14 mouse cellular contexts compared by ENCODE assay signal in the genomic region with DNA sequence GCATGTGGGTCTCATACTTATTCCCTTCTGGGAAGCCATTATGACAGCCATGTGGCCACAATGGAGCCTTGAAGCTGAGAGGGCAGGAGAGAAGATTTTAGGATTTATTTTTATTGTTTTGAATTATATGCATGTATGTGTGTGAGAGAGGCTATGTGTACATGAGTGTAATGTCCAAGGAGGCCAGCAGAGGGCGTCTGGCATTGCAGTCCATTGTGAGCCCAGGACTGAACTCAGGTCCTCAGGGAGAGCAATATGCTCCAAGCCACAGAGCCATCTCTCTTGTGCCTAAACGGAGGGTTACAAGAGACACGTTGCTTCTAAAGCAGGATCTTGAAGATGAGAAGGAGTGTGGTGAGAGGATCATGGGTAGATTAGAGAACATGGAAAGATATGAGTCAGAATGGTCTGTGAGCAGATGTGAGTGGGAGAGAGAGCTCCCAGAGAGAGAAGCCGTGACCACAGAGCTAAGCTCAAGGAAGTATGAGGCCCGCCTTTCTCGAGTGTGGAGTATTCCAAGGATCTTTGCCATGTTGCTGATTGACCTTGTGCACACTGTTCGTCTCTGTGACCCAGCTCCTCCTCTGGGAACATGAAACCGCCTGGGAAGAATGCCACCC.
A peak's percentile ranks its signal among the peaks of the same experiment; 100 is the strongest.
DNase-seq lines count a peak whose midpoint lies in the region; ATAC-seq and TF ChIP-seq lines count a peak whose summit lies in the region.
"Had no signal": no experiment of that assay in that cellular context is flagged by ENCODE, and none has a peak within 500 bp of the region (broad histone marks: within the 10 kb centered on the region; RNA-seq: fewer than 3 reads in every experiment).

No protein-coding gene starts in this region.

- TF ChIP-seq CTCF in forebrain, postnatal 0 days (IDR thresholded peaks at IDR 0.05; ENCODE audit: low read depth), result peak; percentile 48
- peak; percentile 61 for TF ChIP-seq CTCF in E14TG2a.4 (conservative IDR thresholded peaks at IDR 0.05; ENCODE audit: low read length)

- ATAC-seq in forebrain, postnatal 0 days, result no peak
- no peak for ATAC-seq in forebrain, embryonic 14.5 days

- H3K9me3 ChIP-seq in forebrain, postnatal 0 days (ENCODE audit: low read length), result no peaks in the 10 kb centered on the region
- no peaks in the 10 kb centered on the region for H3K9me3 ChIP-seq in forebrain, embryonic 14.5 days (replicated peaks; ENCODE audit: control insufficient read depth, low read length)
- H3K9me3 ChIP-seq in E14TG2a.4 (ENCODE audit: low read length), result no peaks in the 10 kb centered on the region
- H3K9me3 ChIP-seq: hindbrain, embryonic 13.5 days; lung, embryonic 15.5 days; midbrain, embryonic 12.5 days; neural tube, embryonic 13.5 days had no signal

- no peaks in the 10 kb centered on the region for H3K27me3 ChIP-seq in forebrain, postnatal 0 days (ENCODE audit: insufficient read depth, low read length)
- H3K27me3 ChIP-seq in forebrain, embryonic 14.5 days (replicated peaks; ENCODE audit: control insufficient read depth, insufficient read depth, low read length), result no peaks in the 10 kb centered on the region
- peaks cover 17% of the 10 kb centered on the region for H3K27me3 ChIP-seq in E14TG2a.4 (ENCODE audit: insufficient read depth, low read length)
- H3K27me3 ChIP-seq: hindbrain, embryonic 13.5 days; lung, embryonic 15.5 days; midbrain, embryonic 12.5 days; neural tube, embryonic 13.5 days had no signal

- no peaks in the 10 kb centered on the region for H3K36me3 ChIP-seq in forebrain, postnatal 0 days (ENCODE audit: insufficient read depth)
- H3K36me3 ChIP-seq in forebrain, embryonic 14.5 days (ENCODE audit: control insufficient read depth, insufficient read depth, low read length), result no peaks in the 10 kb centered on the region
- no peaks in the 10 kb centered on the region for H3K36me3 ChIP-seq in E14TG2a.4 (ENCODE audit: insufficient read depth, low read length)
- H3K36me3 ChIP-seq: hindbrain, embryonic 13.5 days; lung, embryonic 15.5 days; midbrain, embryonic 12.5 days; neural tube, embryonic 13.5 days had no signal

- H3K27ac ChIP-seq in forebrain, postnatal 0 days (ENCODE audit: low read depth, low read length), result no peak overlapping the region
- H3K27ac ChIP-seq in forebrain, embryonic 14.5 days (ENCODE audit: low read depth, low read length), result no peak overlapping the region
- H3K27ac ChIP-seq: hindbrain, embryonic 13.5 days; lung, embryonic 15.5 days; midbrain, embryonic 12.5 days; neural tube, embryonic 13.5 days had no signal

- H3K4me3 ChIP-seq in forebrain, postnatal 0 days (ENCODE audit: low read depth, low read length), result no peak overlapping the region
- no peak overlapping the region for H3K4me3 ChIP-seq in forebrain, embryonic 14.5 days (ENCODE audit: low read depth, low read length)
- no peak overlapping the region for H3K4me3 ChIP-seq in E14TG2a.4 (replicated peaks; ENCODE audit: low read length)
- H3K4me3 ChIP-seq: hindbrain, embryonic 13.5 days; lung, embryonic 15.5 days; midbrain, embryonic 12.5 days; neural tube, embryonic 13.5 days had no signal

- no peak overlapping the region for H3K4me2 ChIP-seq in forebrain, postnatal 0 days (ENCODE audit: low read depth)
- no peak overlapping the region for H3K4me2 ChIP-seq in forebrain, embryonic 14.5 days (ENCODE audit: low read length)
- H3K4me2 ChIP-seq: heart, embryonic 11.5 days; hindbrain, embryonic 13.5 days; lung, embryonic 15.5 days; midbrain, embryonic 12.5 days; neural tube, embryonic 13.5 days had no signal

- no peak for DNase-seq in forebrain, postnatal 0 days
- DNase-seq in forebrain, embryonic 14.5 days (ENCODE audit: low spot score), result no peak
- peak; percentile 14 to 17 for DNase-seq in left cerebral cortex, adult 9 months (ENCODE audit: low spot score in 2 of 2)
- DNase-seq in left cerebral cortex, adult 18-20 months (ENCODE audit: low spot score in 2 of 2), result no peak
- DNase-seq in induced T-regulatory cell, adult 2 months (ENCODE audit: low read depth), result peak; percentile 12
- DNase-seq in kidney, adult 11 months, result no peak
- no peak for DNase-seq in T-cell, adult 2 months (ENCODE audit: low spot score)
- DNase-seq: embryo, embryonic 11 days had no signal

- no peak overlapping the region for H3K9ac ChIP-seq in forebrain, postnatal 0 days
- no peak overlapping the region for H3K9ac ChIP-seq in forebrain, embryonic 14.5 days (ENCODE audit: low read length)
- H3K9ac ChIP-seq: hindbrain, embryonic 13.5 days; lung, embryonic 15.5 days; midbrain, embryonic 12.5 days; neural tube, embryonic 13.5 days had no signal

- WGBS in forebrain, postnatal 0 days, result 88% methylated on average over 8 of the region's 8 CpGs
- 86% methylated on average over 8 of the region's 8 CpGs for WGBS in forebrain, embryonic 14.5 days

- H3K4me1 ChIP-seq in forebrain, postnatal 0 days (ENCODE audit: insufficient read depth), result no peaks in the 10 kb centered on the region
- peaks cover 11% of the 10 kb centered on the region for H3K4me1 ChIP-seq in forebrain, embryonic 14.5 days (ENCODE audit: control insufficient read depth, insufficient read depth, low read length)
- H3K4me1 ChIP-seq in E14TG2a.4 (replicated peaks; ENCODE audit: low read depth, low read length), result peaks cover 4% of the 10 kb centered on the region; the same call in 1 of the 2 replicates

Comparison
In these comparisons a context has a peak if more than half of its experiments do, and no peak if none do; other contexts are left out.
1. DNase-seq: peak in left cerebral cortex, adult 9 months (2 of 2) and induced T-regulatory cell, adult 2 months (single experiment); none in forebrain, postnatal 0 days (single experiment), forebrain, embryonic 14.5 days (single experiment), left cerebral cortex, adult 18-20 months (0 of 2), kidney, adult 11 months (single experiment) and T-cell, adult 2 months (single experiment).